Mouse (Mus musculus) intestine, postnatal 0 days (tissue): ENCODE results near the gene Mast4. TPM values are rescaled to one million over a fixed set of nuclear protein-coding genes. Genes with fewer than 3 reads are reported as not detected.

Experiments used
- ATAC-seq: fragments of 200-750 bp; cut with Nextera tagmentation; 2 replicates; pipeline ENCODE4 v1.8.0; 2017; ENCODE audit warnings: mild to moderate bottlenecking, moderate TSS enrichment, moderate library complexity
- H3K27ac ChIP-seq: fragments of 300-500 bp; sonication (generic); 2 replicates; pipeline ENCODE4 v1.5.1; 2014; ENCODE audit warnings: mild to moderate bottlenecking, low read depth, low read length, moderate library complexity
- H3K27me3 ChIP-seq: fragments of 300-500 bp; sonication (generic); replicated peaks from 2 replicates; pipeline ENCODE4 v1.6.1; 2014; ENCODE audit warnings: low read length, mixed read lengths; ENCODE audit not compliant: control insufficient read depth, insufficient read depth
- H3K36me3 ChIP-seq: fragments of 300-500 bp; sonication (generic); 2 replicates; pipeline ENCODE4 v1.6.1; 2014; ENCODE audit warnings: mild to moderate bottlenecking, moderate library complexity; ENCODE audit not compliant: control insufficient read depth, insufficient read depth
- H3K4me1 ChIP-seq: fragments of 300-500 bp; sonication (generic); replicated peaks from 2 replicates; pipeline ENCODE4 v1.6.1; 2014; ENCODE audit warnings: antibody characterized with exemption, low read length, mixed read lengths; ENCODE audit not compliant: control insufficient read depth, insufficient read depth
- H3K4me2 ChIP-seq: fragments of 300-500 bp; sonication (generic); replicated peaks from 2 replicates; pipeline ENCODE4 v1.6.1; 2014; ENCODE audit warnings: low read depth, mild to moderate bottlenecking, moderate library complexity
- H3K4me3 ChIP-seq: fragments of 300-500 bp; sonication (generic); 2 replicates; pipeline ENCODE4 v1.5.1; 2014; ENCODE audit warnings: low read depth, low read length
- H3K9ac ChIP-seq: fragments of 300-500 bp; sonication (generic); 2 replicates; pipeline ENCODE4 v1.6.1; 2014; ENCODE audit warnings: mild to moderate bottlenecking, low read depth, low read length
- H3K9me3 ChIP-seq: fragments of 300-500 bp; sonication (generic); 2 replicates; pipeline ENCODE4 v1.6.1; 2016; ENCODE audit warnings: mixed run types; ENCODE audit not compliant: control insufficient read depth
- CTCF ChIP-seq: sonication (generic); IDR thresholded peaks from 2 replicates; pipeline ENCODE4 v1.5.1; 2016; ENCODE audit warnings: low read depth, mild to moderate bottlenecking, control low read depth, antibody characterized with exemption, moderate library complexity
- WGBS: fragments of 180-500 bp; shearing (Covaris S2); extraction: QIAGEN DNeasy Blood & Tissue Kit; methylation state at CpG from one replicate; pipeline ENCODE4 v1.1.7; 2014; 5-methylcytosine and 5-hydroxymethylcytosine counted together
- polyA plus RNA-seq: library from polyadenylated mRNA; unstranded; fragments of >200 nt; fragmentation: Nextera tagmentation; extraction: Ambion mirVana; gene quantifications from 2 replicates; pipeline ENCODE4 v1.2.1, GENCODE M21; 2015

The Mast4 gene
- polyA plus RNA-seq, 1 experiment from 2014 or later = 6.1 TPM

GRCm38 (mm10) chr13:102877766-102878325, 456.5 kb downstream of the Mast4 start:
- no peak for TF ChIP-seq CTCF
- no peak for ATAC-seq
- no peak overlapping the region for H3K27ac ChIP-seq

GRCm38 (mm10) chr13:102877154-102877553, 457.1 kb downstream of the Mast4 start:
- Histone ChIP-seq H3K9me3 (no peaks in the 10 kb centered on the region), H3K36me3 (no peaks in the 10 kb centered on the region), H3K4me2 (no peak overlapping the region), H3K27ac (no peak overlapping the region), H3K27me3 (no peaks in the 10 kb centered on the region), H3K4me1 (no peaks in the 10 kb centered on the region), H3K4me3 (no peak overlapping the region), H3K9ac (no peak overlapping the region)
- WGBS = 57% methylated on average over 8 of the region's 8 CpGs
- no peak for TF ChIP-seq CTCF
- ATAC-seq = no peak

More at GRCm38 (mm10) chr13:102877766-102878325, 456.5 kb downstream of the Mast4 start:
- Histone ChIP-seq H3K36me3 (no peaks in the 10 kb centered on the region), H3K9ac (no peak overlapping the region), H3K27me3 (no peaks in the 10 kb centered on the region), H3K4me3 (no peak overlapping the region), H3K4me2 (no peak overlapping the region), H3K9me3 (no peaks in the 10 kb centered on the region), H3K4me1 (no peaks in the 10 kb centered on the region)
- WGBS = 79% methylated on average over 12 of the region's 12 CpGs

DNA sequence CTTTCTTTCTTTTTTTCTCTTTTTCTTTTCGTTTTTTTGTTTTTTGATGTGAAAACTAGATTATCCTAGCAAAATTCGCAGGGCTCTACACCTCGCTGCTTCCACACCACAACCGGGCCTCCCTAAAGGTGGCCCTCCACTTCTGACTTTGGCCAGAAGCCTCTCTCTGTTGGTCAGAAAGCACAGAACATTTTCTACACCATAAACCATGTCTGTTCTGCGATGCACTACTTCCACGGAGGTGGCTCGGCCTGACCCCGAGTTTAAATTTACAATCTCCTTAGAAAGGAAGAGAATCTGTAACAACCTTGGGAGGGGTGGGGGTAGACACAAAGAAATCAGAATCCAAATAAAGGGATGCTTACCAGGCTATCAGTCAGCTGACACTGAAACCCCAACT, 458.8 kb downstream of the Mast4 start:
- 76% methylated on average over 8 of the region's 8 CpGs for WGBS
- Histone ChIP-seq H3K9me3 (no peaks in the 10 kb centered on the region), H3K27me3 (no peaks in the 10 kb centered on the region), H3K4me1 (no peaks in the 10 kb centered on the region), H3K4me3 (no peak overlapping the region), H3K4me2 (no peak overlapping the region), H3K9ac (no peak overlapping the region), H3K36me3 (no peaks in the 10 kb centered on the region), H3K27ac (no peak overlapping the region)
- no peak for TF ChIP-seq CTCF
- no peak for ATAC-seq

- H3K4me1 ChIP-seq = no peaks in the 10 kb centered on the region
Measured at GRCm38 (mm10) chr13:102875144-102875476, 459.2 kb downstream of the Mast4 start.

GRCm38 (mm10) chr13:102874465-102875143, 459.7 kb downstream of the Mast4 start:
- Histone ChIP-seq H3K4me1 (no peaks in the 10 kb centered on the region), H3K9ac (no peak overlapping the region), H3K27ac (no peak overlapping the region), H3K9me3 (no peaks in the 10 kb centered on the region), H3K4me3 (no peak overlapping the region), H3K4me2 (no peak overlapping the region), H3K27me3 (no peaks in the 10 kb centered on the region), H3K36me3 (no peaks in the 10 kb centered on the region)
- 85% methylated on average over 14 of the region's 14 CpGs for WGBS
- ATAC-seq = no peak
- no peak for TF ChIP-seq CTCF

More at GRCm38 (mm10) chr13:102875144-102875476, 459.2 kb downstream of the Mast4 start:
- Histone ChIP-seq H3K36me3 (no peaks in the 10 kb centered on the region), H3K27ac (no peak overlapping the region), H3K9ac (no peak overlapping the region), H3K4me2 (no peak overlapping the region), H3K27me3 (no peaks in the 10 kb centered on the region), H3K9me3 (no peaks in the 10 kb centered on the region), H3K4me3 (no peak overlapping the region)
- TF ChIP-seq CTCF = no peak
- ATAC-seq = no peak
- 68% methylated on average over 3 of the region's 3 CpGs for WGBS

GRCm38 (mm10) chr13:102873412-102874016, 460.8 kb downstream of the Mast4 start:
- TF ChIP-seq CTCF = no peak
- no peak for ATAC-seq
- Histone ChIP-seq H3K4me2 (no peak overlapping the region), H3K27me3 (no peaks in the 10 kb centered on the region), H3K4me1 (no peaks in the 10 kb centered on the region), H3K27ac (no peak overlapping the region), H3K9me3 (no peaks in the 10 kb centered on the region), H3K36me3 (no peaks in the 10 kb centered on the region), H3K4me3 (no peak overlapping the region), H3K9ac (no peak overlapping the region)
- WGBS = 97% methylated on average over 5 of the region's 5 CpGs
